Mouse (Mus musculus): Measurements from ENCODE around the gene Srgap2. TPM values are rescaled to one million over a fixed set of nuclear protein-coding genes. Genes with fewer than 3 reads are reported as not detected.

The Srgap2 gene
- polyA plus RNA-seq, 1 experiment from 2014 or later, result 31.7 TPM

DNA sequence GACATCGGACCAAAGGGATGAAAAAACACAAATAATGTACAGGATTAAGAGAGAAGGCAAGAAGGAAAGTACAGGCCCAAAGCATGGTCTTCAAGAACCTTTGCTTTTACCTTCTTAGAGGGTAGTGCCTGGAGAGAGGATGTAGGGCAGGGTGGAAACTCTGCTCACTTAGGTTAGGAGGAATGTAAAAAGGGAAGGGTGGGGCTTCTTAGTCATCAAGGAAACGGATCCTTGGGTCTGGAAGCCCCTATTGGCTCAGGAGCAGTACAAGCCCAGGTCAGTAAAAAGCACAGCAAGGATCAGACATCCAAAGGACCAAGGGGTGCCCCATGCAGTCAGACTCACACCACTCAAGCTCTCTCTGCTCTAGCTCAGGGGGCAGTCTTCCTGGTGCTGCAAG, 239.9 kb downstream of the Srgap2 start:
- Histone ChIP-seq H3K36me3 (ENCODE audit: control insufficient read depth, insufficient read depth, low read length) (peaks cover 20% of the 10 kb centered on the region), H3K4me1 (ENCODE audit: control insufficient read depth, insufficient read depth, low read length) (no peaks in the 10 kb centered on the region), H3K27ac (ENCODE audit: low read length) (no peak overlapping the region), H3K27me3 (ENCODE audit: control insufficient read depth, insufficient read depth, low read depth, low read length) (no peaks in the 10 kb centered on the region), H3K9ac (ENCODE audit: low read depth, low read length) (no peak overlapping the region), H3K4me3 (ENCODE audit: low read depth, low read length) (no peak overlapping the region), H3K4me2 (ENCODE audit: low read length) (no peak overlapping the region), H3K9me3 (replicated peaks; ENCODE audit: control insufficient read depth, low read length, poor library complexity, severe bottlenecking) (no peaks in the 10 kb centered on the region)
- 62% methylated on average over 2 of the region's 2 CpGs for WGBS
- ATAC-seq, result no peak

DNA sequence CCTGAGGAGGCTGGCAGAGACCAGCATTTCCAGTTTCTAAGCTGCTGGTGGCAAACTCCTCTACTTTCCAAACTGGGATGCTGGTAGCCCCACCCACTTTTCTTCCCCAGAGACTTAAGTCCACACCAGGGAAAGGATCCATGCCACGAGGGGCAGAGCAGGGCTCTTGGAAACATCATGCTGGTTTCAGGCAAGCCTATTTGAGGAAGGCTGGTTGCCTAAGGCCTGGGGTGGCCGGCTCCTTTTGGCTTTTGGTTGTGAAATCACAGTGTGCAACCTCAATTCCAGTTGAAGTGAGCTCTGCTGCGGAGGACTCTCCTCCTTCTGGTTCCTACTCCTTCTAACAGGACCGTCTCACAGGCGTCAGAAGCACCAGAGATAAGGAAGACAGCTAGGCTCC, 240.3 kb downstream of the Srgap2 start:
- Histone ChIP-seq H3K9ac (ENCODE audit: low read depth, low read length) (no peak overlapping the region), H3K27ac (ENCODE audit: low read length) (no peak overlapping the region), H3K27me3 (ENCODE audit: control insufficient read depth, insufficient read depth, low read depth, low read length) (no peaks in the 10 kb centered on the region), H3K4me3 (ENCODE audit: low read depth, low read length) (no peak overlapping the region), H3K9me3 (replicated peaks; ENCODE audit: control insufficient read depth, low read length, poor library complexity, severe bottlenecking) (no peaks in the 10 kb centered on the region), H3K4me1 (ENCODE audit: control insufficient read depth, insufficient read depth, low read length) (no peaks in the 10 kb centered on the region), H3K36me3 (ENCODE audit: control insufficient read depth, insufficient read depth, low read length) (peaks cover 18% of the 10 kb centered on the region), H3K4me2 (ENCODE audit: low read length) (no peak overlapping the region)
- no peak for ATAC-seq
- WGBS, result 89% methylated on average over 5 of the region's 5 CpGs

DNA sequence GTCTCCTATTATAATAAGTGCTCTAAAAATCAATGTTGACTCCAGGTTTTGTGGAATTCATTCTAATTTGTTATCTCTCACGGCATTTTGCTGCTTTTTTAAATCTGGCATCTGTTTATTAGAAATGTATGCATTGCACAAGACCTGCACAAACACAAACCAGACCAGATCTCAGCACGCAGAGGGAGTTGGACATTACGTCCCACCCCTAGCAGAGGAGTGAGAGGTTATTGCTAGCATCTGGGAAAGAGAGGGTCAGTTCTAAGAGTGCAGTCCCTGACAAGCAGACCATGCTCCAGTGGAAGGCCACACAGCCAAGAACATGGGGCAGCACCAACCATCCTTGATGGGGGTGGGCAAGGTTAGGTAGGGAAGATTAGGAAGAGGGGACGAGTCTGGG, 242.5 kb downstream of the Srgap2 start:
- H3K9me3 ChIP-seq (replicated peaks; ENCODE audit: control insufficient read depth, low read length, poor library complexity, severe bottlenecking), result no peaks in the 10 kb centered on the region
- peaks cover 10% of the 10 kb centered on the region for H3K36me3 ChIP-seq (ENCODE audit: control insufficient read depth, insufficient read depth, low read length)
- no peaks in the 10 kb centered on the region for H3K4me1 ChIP-seq (ENCODE audit: control insufficient read depth, insufficient read depth, low read length)
- H3K27me3 ChIP-seq (ENCODE audit: control insufficient read depth, insufficient read depth, low read depth, low read length), result no peaks in the 10 kb centered on the region
- WGBS, result 89% methylated on average over 4 of the region's 4 CpGs
- no peak overlapping the region for H3K27ac ChIP-seq (ENCODE audit: low read length)
- H3K9ac ChIP-seq (ENCODE audit: low read depth, low read length), result no peak overlapping the region
- no peak for ATAC-seq
- no peak overlapping the region for H3K4me3 ChIP-seq (ENCODE audit: low read depth, low read length)
- H3K4me2 ChIP-seq (ENCODE audit: low read length), result no peak overlapping the region

DNA sequence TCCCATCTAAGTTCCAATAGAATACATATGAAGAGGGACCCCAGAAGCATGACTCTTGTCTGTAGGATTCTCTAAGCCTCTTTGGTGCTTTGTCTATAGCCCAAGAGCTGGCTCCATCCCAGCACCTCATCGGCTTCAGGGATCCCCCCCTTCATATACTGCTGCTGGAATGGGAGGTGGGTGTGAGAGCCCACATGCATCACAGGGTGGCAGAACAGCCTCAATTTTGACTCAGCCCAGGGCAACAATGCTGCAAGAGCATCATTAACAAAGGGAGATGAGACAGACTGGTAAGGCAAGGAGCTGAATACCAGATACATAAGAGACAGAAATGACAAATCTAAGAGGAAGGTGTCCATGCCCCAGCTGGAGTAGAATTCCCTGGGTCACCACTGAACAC, 243.0 kb downstream of the Srgap2 start:
- no peak overlapping the region for H3K9ac ChIP-seq (ENCODE audit: low read depth, low read length)
- no peaks in the 10 kb centered on the region for H3K9me3 ChIP-seq (replicated peaks; ENCODE audit: control insufficient read depth, low read length, poor library complexity, severe bottlenecking)
- no peak overlapping the region for H3K4me3 ChIP-seq (ENCODE audit: low read depth, low read length)
- no peak overlapping the region for H3K4me2 ChIP-seq (ENCODE audit: low read length)
- H3K27me3 ChIP-seq (ENCODE audit: control insufficient read depth, insufficient read depth, low read depth, low read length), result no peaks in the 10 kb centered on the region
- H3K4me1 ChIP-seq (ENCODE audit: control insufficient read depth, insufficient read depth, low read length), result no peaks in the 10 kb centered on the region
- ATAC-seq, result 0 out of 2 replicates have a peak, but pooled peaks have one; percentile 25
- WGBS, result 52% methylated on average over 1 of the region's 1 CpGs
- H3K27ac ChIP-seq (ENCODE audit: low read length), result no peak overlapping the region
- peaks cover 8% of the 10 kb centered on the region; the same call in 1 of the 2 replicates for H3K36me3 ChIP-seq (ENCODE audit: control insufficient read depth, insufficient read depth, low read length)

DNA sequence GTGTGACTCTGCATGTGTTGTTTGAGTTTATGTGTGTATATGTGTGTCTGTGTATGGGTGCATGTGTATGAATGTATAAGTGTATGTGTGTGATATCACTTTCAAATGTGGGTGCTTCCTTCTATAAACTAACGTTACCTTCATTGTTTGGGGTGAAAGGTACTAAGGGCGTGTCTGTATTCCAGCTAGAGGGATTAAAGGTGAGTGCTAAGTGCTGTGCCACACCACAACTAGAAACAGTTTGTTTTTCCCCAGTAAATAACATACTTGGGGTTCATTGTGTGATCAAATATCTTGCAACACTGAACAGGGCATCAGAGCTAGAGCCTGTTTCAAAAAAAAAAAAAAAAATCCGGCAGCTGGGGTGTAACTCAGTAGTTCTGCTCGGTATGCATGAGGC, 245.4 kb downstream of the Srgap2 start:
- Histone ChIP-seq H3K9ac (ENCODE audit: low read depth, low read length) (no peak overlapping the region), H3K4me3 (ENCODE audit: low read depth, low read length) (no peak overlapping the region), H3K4me2 (ENCODE audit: low read length) (no peak overlapping the region), H3K27me3 (ENCODE audit: control insufficient read depth, insufficient read depth, low read depth, low read length) (no peaks in the 10 kb centered on the region), H3K9me3 (replicated peaks; ENCODE audit: control insufficient read depth, low read length, poor library complexity, severe bottlenecking) (no peaks in the 10 kb centered on the region), H3K4me1 (ENCODE audit: control insufficient read depth, insufficient read depth, low read length) (no peaks in the 10 kb centered on the region), H3K36me3 (ENCODE audit: control insufficient read depth, insufficient read depth, low read length) (no peaks in the 10 kb centered on the region), H3K27ac (ENCODE audit: low read length) (no peak overlapping the region)
- no peak for ATAC-seq
- 54% methylated on average over 4 of the region's 4 CpGs for WGBS

DNA sequence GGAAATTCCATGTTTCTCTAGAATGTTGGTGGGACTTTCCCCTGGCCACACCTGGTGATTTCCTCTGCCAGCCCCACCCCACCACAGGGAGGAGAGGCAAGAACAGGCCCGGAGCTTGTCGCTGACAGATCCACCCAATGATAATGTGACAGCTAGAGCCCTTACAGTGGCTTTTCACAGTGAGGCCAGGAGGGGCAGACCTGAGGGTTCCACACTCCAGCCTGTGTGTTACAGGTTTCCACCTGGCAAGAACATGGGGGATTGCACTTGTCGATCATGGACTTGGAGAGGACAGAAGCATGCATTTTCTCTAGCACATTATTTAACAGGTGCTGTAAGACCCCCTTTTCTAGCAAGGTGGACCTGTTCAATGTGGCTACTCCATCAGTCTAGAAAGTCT, 246.9 kb downstream of the Srgap2 start:
- Histone ChIP-seq H3K4me1 (ENCODE audit: control insufficient read depth, insufficient read depth, low read length) (no peaks in the 10 kb centered on the region), H3K9ac (ENCODE audit: low read depth, low read length) (no peak overlapping the region), H3K27ac (ENCODE audit: low read length) (no peak overlapping the region), H3K4me2 (ENCODE audit: low read length) (no peak overlapping the region), H3K36me3 (ENCODE audit: control insufficient read depth, insufficient read depth, low read length) (no peaks in the 10 kb centered on the region), H3K9me3 (replicated peaks; ENCODE audit: control insufficient read depth, low read length, poor library complexity, severe bottlenecking) (no peaks in the 10 kb centered on the region), H3K4me3 (ENCODE audit: low read depth, low read length) (no peak overlapping the region), H3K27me3 (ENCODE audit: control insufficient read depth, insufficient read depth, low read depth, low read length) (no peaks in the 10 kb centered on the region)
- ATAC-seq, result no peak
- WGBS, result 71% methylated on average over 3 of the region's 3 CpGs

DNA sequence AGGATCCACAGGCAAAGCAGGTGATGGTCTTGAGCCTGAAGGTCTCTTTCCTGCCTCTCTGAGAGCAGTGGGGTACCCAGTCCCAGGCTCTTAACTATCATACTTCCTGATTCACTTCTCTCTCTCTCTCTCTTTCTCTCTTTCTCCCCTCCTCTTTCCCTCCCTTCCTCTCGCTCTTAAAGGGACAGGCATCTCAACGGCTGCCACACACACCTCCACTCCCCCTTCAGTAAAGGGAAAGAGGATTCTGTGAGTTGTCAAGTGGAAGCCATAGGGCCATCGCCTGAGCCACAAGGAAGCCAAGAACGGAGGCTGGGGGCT, 247.7 kb downstream of the Srgap2 start, which contains the start of gene Ikbke:
Gene Ikbke, minus strand, starts transcription at position 151 of the 321 bp plus-strand sequence.
- Histone ChIP-seq H3K4me3 (ENCODE audit: low read depth, low read length) (no peak within 1 kb of the TSS), H3K9me3 (replicated peaks; ENCODE audit: control insufficient read depth, low read length, poor library complexity, severe bottlenecking) (no peaks in the 10 kb centered on the region), H3K4me1 (ENCODE audit: control insufficient read depth, insufficient read depth, low read length) (no peaks in the 10 kb centered on the region), H3K27ac (ENCODE audit: low read length) (no peak within 1 kb of the TSS), H3K9ac (ENCODE audit: low read depth, low read length) (no peak within 1 kb of the TSS), H3K36me3 (ENCODE audit: control insufficient read depth, insufficient read depth, low read length) (no peaks in the 10 kb centered on the region), H3K27me3 (ENCODE audit: control insufficient read depth, insufficient read depth, low read depth, low read length) (no peaks in the 10 kb centered on the region), H3K4me2 (ENCODE audit: low read length) (no peak within 1 kb of the TSS)
- no peak for ATAC-seq
- 52% methylated on average over 4 of the region's 4 CpGs for WGBS

DNA sequence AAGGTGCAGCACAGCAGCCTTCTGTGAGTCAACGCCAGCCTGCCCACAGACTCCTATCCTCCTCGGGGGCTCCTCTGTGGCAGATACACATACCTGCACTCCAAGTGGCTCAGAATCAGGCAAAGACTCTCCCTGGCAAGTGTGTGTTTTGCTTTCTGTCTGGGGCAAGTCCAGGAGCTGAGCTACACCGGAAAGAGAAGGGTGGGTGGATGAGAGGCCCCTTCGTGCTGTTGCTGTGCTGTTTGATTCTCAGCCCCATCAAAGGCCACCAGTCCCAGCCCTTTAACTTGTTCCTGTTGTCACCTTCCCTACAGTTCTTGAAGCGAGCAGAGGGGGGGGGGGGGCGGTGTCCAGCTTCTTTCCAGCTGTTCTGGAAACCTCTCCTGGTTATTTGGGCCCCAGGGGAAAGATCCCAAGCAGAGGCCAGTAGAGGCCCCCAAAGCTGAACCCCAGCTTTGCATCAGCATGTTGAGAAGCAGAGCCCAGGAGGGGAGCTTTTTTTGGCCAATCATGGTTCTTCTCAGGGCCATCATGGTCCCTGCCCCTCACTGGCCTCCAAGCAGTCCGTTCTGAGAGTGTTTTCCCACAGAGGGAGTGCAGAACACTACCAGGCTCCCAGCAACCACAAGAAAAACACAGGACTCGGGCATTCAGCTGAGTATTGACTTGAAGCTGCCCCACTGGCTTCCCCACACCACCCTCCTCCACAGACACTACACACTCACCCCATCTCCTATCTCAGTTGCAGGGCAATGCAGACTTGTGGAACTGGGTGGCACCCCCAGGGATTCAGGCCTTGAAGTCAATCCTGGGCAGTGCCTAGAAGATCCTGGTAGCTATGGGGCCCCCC, 248.3 kb downstream of the Srgap2 start:
- no peak overlapping the region for H3K9ac ChIP-seq (ENCODE audit: low read depth, low read length)
- H3K27me3 ChIP-seq (ENCODE audit: control insufficient read depth, insufficient read depth, low read depth, low read length), result no peaks in the 10 kb centered on the region
- H3K9me3 ChIP-seq (replicated peaks; ENCODE audit: control insufficient read depth, low read length, poor library complexity, severe bottlenecking), result no peaks in the 10 kb centered on the region
- H3K4me3 ChIP-seq (ENCODE audit: low read depth, low read length), result no peak overlapping the region
- H3K4me1 ChIP-seq (ENCODE audit: control insufficient read depth, insufficient read depth, low read length), result no peaks in the 10 kb centered on the region
- 59% methylated on average over 7 of the region's 8 CpGs for WGBS
- H3K36me3 ChIP-seq (ENCODE audit: control insufficient read depth, insufficient read depth, low read length), result no peaks in the 10 kb centered on the region
- ATAC-seq, result no peak
- no peak overlapping the region for H3K27ac ChIP-seq (ENCODE audit: low read length)
- no peak overlapping the region for H3K4me2 ChIP-seq (ENCODE audit: low read length)

DNA sequence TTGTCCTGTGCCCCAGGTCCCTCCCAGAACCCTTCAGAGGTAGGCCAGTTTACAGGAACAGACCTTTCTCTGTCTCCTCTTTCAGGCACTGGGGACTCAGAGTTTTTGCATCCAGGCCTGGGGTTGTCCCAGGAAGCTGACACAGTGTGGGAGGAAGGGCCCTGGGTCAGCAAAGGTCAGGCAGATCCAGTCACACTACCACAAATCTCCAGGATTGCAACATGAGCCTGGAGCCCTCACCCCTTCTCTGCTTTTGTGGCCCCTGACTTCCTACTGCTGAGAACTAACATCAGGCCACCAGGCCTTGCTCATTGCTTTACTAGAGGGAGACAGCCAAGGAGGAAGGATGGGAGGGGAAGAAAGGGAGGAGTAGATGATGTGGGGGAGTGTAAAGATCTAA, 250.3 kb downstream of the Srgap2 start:
- H3K9ac ChIP-seq (ENCODE audit: low read depth, low read length), result no peak overlapping the region
- no peaks in the 10 kb centered on the region for H3K4me1 ChIP-seq (ENCODE audit: control insufficient read depth, insufficient read depth, low read length)
- H3K9me3 ChIP-seq (replicated peaks; ENCODE audit: control insufficient read depth, low read length, poor library complexity, severe bottlenecking), result no peaks in the 10 kb centered on the region
- no peak for ATAC-seq
- no peaks in the 10 kb centered on the region for H3K36me3 ChIP-seq (ENCODE audit: control insufficient read depth, insufficient read depth, low read length)
- no peaks in the 10 kb centered on the region for H3K27me3 ChIP-seq (ENCODE audit: control insufficient read depth, insufficient read depth, low read depth, low read length)
- H3K4me2 ChIP-seq (ENCODE audit: low read length), result no peak overlapping the region
- no peak overlapping the region for H3K27ac ChIP-seq (ENCODE audit: low read length)
- no peak overlapping the region for H3K4me3 ChIP-seq (ENCODE audit: low read depth, low read length)

All from midbrain, embryonic 16.5 days (tissue).